Mouse (Mus musculus) E14TG2a.4 (cell line): ENCODE data around the gene Tcp10a.

Experiments used
- CTCF ChIP-seq: conservative IDR thresholded peaks from 2 replicates; pipeline ENCODE4 v1.5.1; 2014; ENCODE audit warnings: low read length
- NANOG ChIP-seq: IDR thresholded peaks from 2 replicates; pipeline ENCODE4 v1.6.1; 2014; ENCODE audit warnings: borderline replicate concordance, low read length, mixed read lengths

- TF ChIP-seq CTCF (no peak), NANOG (no peak)
These were observed 45.7 kb upstream of the Tcp10a start for GRCm38 (mm10) chr17:7278702-7279242.
